Mouse (Mus musculus) midbrain, embryonic 12.5 days (tissue): ENCODE measurements around the gene Slc38a3. TPM values are rescaled to one million over a fixed set of nuclear protein-coding genes. Genes with fewer than 3 reads are reported as not detected.
"Not testable (repeated sequence)": the region's sequence is repeated elsewhere in the genome, so short reads cannot be mapped to it uniquely, and the experiment has no call there.

ENCODE experiments used
- ATAC-seq: fragments of 200-750 bp; cut with Nextera tagmentation; 2 replicates; pipeline ENCODE4 v1.8.0; 2017; ENCODE audit warnings: low read depth, moderate TSS enrichment, moderate library complexity; ENCODE audit not compliant: low FRiP score
- H3K27ac ChIP-seq: fragments of 300-500 bp; sonication (generic); replicated peaks from 2 replicates; pipeline ENCODE4 v1.5.1; 2016; ENCODE audit warnings: mild to moderate bottlenecking
- H3K27me3 ChIP-seq: fragments of 300-500 bp; sonication (generic); 2 replicates; pipeline ENCODE4 v1.6.1; 2016; ENCODE audit warnings: mild to moderate bottlenecking
- H3K36me3 ChIP-seq: fragments of 300-500 bp; sonication (generic); 2 replicates; pipeline ENCODE4 v1.6.1; 2016
- H3K4me1 ChIP-seq: fragments of 300-500 bp; sonication (generic); 2 replicates; pipeline ENCODE4 v1.6.1; 2016
- H3K4me2 ChIP-seq: fragments of 300-500 bp; sonication (generic); replicated peaks from 2 replicates; pipeline ENCODE4 v1.6.1; 2016; ENCODE audit warnings: mild to moderate bottlenecking, moderate library complexity
- H3K4me3 ChIP-seq: fragments of 300-500 bp; sonication (generic); 2 replicates; pipeline ENCODE4 v1.5.1; 2016; ENCODE audit warnings: mild to moderate bottlenecking
- H3K9ac ChIP-seq: fragments of 300-500 bp; sonication (generic); replicated peaks from 2 replicates; pipeline ENCODE4 v1.6.1; 2016; ENCODE audit warnings: mild to moderate bottlenecking, moderate library complexity
- H3K9me3 ChIP-seq: fragments of 300-500 bp; sonication (generic); 2 replicates; pipeline ENCODE4 v1.6.1; 2016; ENCODE audit warnings: mild to moderate bottlenecking
- WGBS: fragments of 180-500 bp; shearing (Covaris S2); methylation state at CpG from one replicate; pipeline ENCODE4 v1.1.7; 2016; 5-methylcytosine and 5-hydroxymethylcytosine counted together
- polyA plus RNA-seq: library from polyadenylated mRNA; unstranded; fragments of >200 nt; fragmentation: Nextera tagmentation; extraction: Ambion mirVana; gene quantifications from 2 replicates; pipeline ENCODE4 v1.2.1, GENCODE M21; 2016

Gene Slc38a3
- polyA plus RNA-seq, 1 experiment from 2014 or later, result 13.9 TPM

DNA sequence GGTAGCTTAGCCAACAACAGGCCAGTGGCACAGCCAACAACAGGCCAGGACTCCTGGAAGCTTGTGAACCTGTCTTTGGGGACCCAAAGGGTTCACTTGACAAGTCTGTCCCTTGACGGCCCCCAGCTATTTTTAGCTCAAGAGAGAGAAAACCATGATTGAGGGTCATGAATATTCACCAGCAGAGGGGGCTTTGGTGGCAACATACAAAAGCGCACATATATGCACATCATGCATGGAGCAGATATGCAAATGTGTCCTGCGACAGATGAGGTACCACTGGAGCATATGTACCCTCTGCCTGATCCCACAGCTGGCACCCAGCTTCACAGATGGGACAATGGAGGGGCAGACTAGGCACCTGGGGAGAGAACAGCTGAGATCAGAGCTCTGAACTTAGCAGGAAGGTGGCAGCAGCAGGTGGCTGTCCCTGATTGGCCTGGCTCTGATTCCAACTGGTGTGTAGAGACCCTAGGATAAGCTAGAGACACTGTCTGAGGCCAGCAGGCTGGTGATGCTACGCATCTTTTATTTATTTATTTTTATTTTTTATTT is 24.2 kb upstream of the Slc38a3 start:
- Histone ChIP-seq H3K9ac (no peak overlapping the region), H3K4me3 (no peak overlapping the region), H3K4me1 (peaks cover 50% of the 10 kb centered on the region), H3K27me3 (no peaks in the 10 kb centered on the region), H3K4me2 (no peak overlapping the region), H3K36me3 (peaks cover 56% of the 10 kb centered on the region), H3K27ac (peak overlapping the region; percentile 42; the same call in 1 of the 2 replicates), H3K9me3 (no peaks in the 10 kb centered on the region)
- ATAC-seq, result no peak
- WGBS, result 62% methylated on average over 4 of the region's 4 CpGs

GRCm38 (mm10) chr9:107692785-107693184 is 23.5 kb upstream of the Slc38a3 start:
- H3K36me3 ChIP-seq, result peaks cover 63% of the 10 kb centered on the region

GRCm38 (mm10) chr9:107690391-107690790 is 21.1 kb upstream of the Slc38a3 start:
- WGBS, result 90% methylated on average over 8 of the region's 8 CpGs
- H3K4me2 ChIP-seq, result no peak overlapping the region
- H3K4me1 ChIP-seq, result peaks cover 23% of the 10 kb centered on the region
- H3K9me3 ChIP-seq, result no peaks in the 10 kb centered on the region
- no peaks in the 10 kb centered on the region for H3K27me3 ChIP-seq
- no peak overlapping the region for H3K9ac ChIP-seq
- no peak overlapping the region for H3K4me3 ChIP-seq
- peaks cover 77% of the 10 kb centered on the region for H3K36me3 ChIP-seq
- no peak overlapping the region for H3K27ac ChIP-seq
- ATAC-seq, result no peak

More at GRCm38 (mm10) chr9:107692785-107693184, 23.5 kb upstream of the Slc38a3 start:
- H3K9ac ChIP-seq, result no peak overlapping the region
- 70% methylated on average over 5 of the region's 5 CpGs for WGBS
- H3K27ac ChIP-seq, result no peak overlapping the region; the same call in 1 of the 2 replicates
- H3K4me1 ChIP-seq, result peaks cover 43% of the 10 kb centered on the region
- H3K9me3 ChIP-seq, result no peaks in the 10 kb centered on the region
- no peak for ATAC-seq
- H3K4me3 ChIP-seq, result no peak overlapping the region
- no peak overlapping the region for H3K4me2 ChIP-seq
- no peaks in the 10 kb centered on the region for H3K27me3 ChIP-seq

DNA sequence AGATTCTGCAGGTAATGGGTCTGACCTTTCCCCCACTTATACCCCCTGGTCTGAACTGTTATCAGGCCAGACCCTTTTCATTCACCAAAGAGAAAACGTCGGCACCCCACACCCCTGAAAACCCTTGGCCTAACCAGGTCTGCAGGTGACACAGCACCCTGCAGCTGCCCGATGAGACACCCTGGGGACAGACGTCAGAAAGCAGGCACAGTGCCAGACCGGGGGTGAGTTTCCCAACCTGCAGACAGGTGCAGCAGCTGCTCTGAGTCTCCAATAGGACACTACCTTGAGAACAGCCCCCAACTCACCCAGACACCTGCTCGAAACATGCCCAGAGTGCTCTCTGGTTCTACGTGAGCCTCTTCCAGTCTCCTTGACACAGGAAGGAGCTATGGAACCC is 19.6 kb upstream of the Slc38a3 start:
- H3K4me1 ChIP-seq, result peaks cover 16% of the 10 kb centered on the region
- no peak overlapping the region for H3K4me2 ChIP-seq
- 84% methylated on average over 7 of the region's 7 CpGs for WGBS
- no peaks in the 10 kb centered on the region for H3K9me3 ChIP-seq
- no peaks in the 10 kb centered on the region for H3K27me3 ChIP-seq
- no peak overlapping the region for H3K27ac ChIP-seq
- H3K4me3 ChIP-seq, result no peak overlapping the region
- no peak overlapping the region for H3K9ac ChIP-seq
- peaks cover 78% of the 10 kb centered on the region for H3K36me3 ChIP-seq
- ATAC-seq, result no peak

DNA sequence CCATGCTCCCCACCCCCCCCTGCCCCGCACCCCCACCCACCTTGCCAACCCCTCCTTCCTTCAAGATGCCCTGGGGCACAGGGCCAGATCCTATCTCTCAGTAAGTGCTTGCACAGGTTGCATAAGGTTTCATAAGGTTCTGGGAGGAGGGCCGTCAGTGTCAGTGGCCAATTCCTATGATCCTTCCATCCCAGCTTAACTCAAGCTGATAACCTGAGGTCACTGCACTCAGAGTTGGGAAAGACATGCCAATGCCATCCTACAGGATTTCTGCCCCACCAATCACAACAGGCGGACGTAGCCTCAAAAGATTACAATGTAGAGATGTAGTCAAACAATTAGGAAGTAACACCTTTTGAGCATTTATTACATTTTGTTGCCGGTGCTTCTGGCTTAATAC is 19.1 kb upstream of the Slc38a3 start:
- Histone ChIP-seq H3K4me1 (peaks cover 13% of the 10 kb centered on the region), H3K27ac (no peak overlapping the region), H3K27me3 (no peaks in the 10 kb centered on the region), H3K36me3 (peaks cover 83% of the 10 kb centered on the region), H3K4me3 (no peak overlapping the region), H3K4me2 (no peak overlapping the region), H3K9ac (no peak overlapping the region), H3K9me3 (no peaks in the 10 kb centered on the region)
- ATAC-seq, result no peak
- 90% methylated on average over 5 of the region's 5 CpGs for WGBS

- Histone ChIP-seq H3K4me1 (0 out of 2 replicates have a peak, but pooled peaks cover 5% of the 10 kb centered on the region), H3K36me3 (peaks cover 69% of the 10 kb centered on the region), H3K4me2 (no peak overlapping the region), H3K27me3 (no peaks in the 10 kb centered on the region), H3K4me3 (no peak overlapping the region), H3K9me3 (no peaks in the 10 kb centered on the region), H3K9ac (no peak overlapping the region), H3K27ac (no peak overlapping the region)
- peak; percentile 55; the same call in 1 of the 2 replicates for ATAC-seq
- WGBS, result 33% methylated on average over 17 of the region's 17 CpGs
Observed at GRCm38 (mm10) chr9:107685231-107685981, 16.1 kb upstream of the Slc38a3 start.

DNA sequence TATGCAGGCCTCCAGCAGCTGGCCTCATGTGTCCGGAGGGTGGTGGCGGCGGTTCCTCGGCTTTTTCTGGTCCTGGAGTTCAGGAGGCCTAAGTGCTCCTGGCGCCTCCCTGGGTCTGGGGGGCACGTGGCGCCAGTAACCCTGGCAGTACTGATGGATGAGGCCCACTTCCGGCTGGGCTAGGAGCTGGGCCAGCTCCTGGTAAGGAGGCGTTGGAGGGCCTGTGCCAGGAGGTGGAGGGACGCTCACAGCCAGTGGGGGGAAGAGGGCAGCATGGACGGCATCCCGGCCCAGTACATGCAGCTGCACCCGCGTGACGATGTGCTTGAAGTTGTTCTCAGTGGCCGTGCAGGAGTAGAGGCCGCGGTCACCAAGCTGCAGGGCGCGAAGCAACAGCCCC is 13.1 kb upstream of the Slc38a3 start:
- Histone ChIP-seq H3K9ac (no peak overlapping the region), H3K4me3 (no peak overlapping the region), H3K9me3 (no peaks in the 10 kb centered on the region), H3K36me3 (peaks cover 41% of the 10 kb centered on the region), H3K27me3 (peaks cover 6% of the 10 kb centered on the region), H3K27ac (no peak overlapping the region), H3K4me2 (no peak overlapping the region), H3K4me1 (0 out of 2 replicates have a peak, but pooled peaks cover 5% of the 10 kb centered on the region)
- 90% methylated on average over 20 of the region's 20 CpGs for WGBS
- no peak for ATAC-seq

GRCm38 (mm10) chr9:107679501-107679900 is 10.2 kb upstream of the Slc38a3 start, which contains the start of gene Gnat1:
Gnat1 (minus strand) TSS chr9:107679712.
- no peak for ATAC-seq
- H3K9me3 ChIP-seq, result no peaks in the 10 kb centered on the region
- WGBS, result 47% methylated on average over 5 of the region's 5 CpGs
- H3K4me3 ChIP-seq, result no peak within 1 kb of the TSS
- peaks cover 35% of the 10 kb centered on the region for H3K27me3 ChIP-seq
- H3K27ac ChIP-seq, result no peak within 1 kb of the TSS
- peaks cover 17% of the 10 kb centered on the region for H3K4me1 ChIP-seq
- no peak within 1 kb of the TSS for H3K9ac ChIP-seq
- no peak within 1 kb of the TSS for H3K4me2 ChIP-seq
- peaks cover 21% of the 10 kb centered on the region; the same call in 1 of the 2 replicates for H3K36me3 ChIP-seq

DNA sequence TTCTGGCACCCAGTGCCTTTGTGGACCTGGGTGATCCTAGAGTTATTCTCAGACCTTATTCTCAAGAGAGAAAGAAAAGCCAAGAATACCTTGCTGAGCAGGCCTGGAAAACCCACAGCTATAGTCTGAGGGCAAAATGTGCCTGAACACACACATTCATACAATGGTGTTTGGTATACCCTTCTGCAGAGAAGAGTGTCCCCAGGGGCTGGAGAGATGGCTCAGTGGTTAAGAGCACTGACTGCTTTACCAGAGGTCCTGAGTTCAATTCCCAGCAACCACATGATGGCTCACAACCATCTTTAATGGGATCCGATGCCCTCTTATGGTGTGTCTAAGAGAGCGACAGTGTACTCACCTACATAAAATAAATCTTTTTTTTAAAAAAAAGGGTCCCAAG is 9.5 kb upstream of the Slc38a3 start:
- Histone ChIP-seq H3K4me1 (peaks cover 17% of the 10 kb centered on the region), H3K4me3 (no peak overlapping the region), H3K9ac (no peak overlapping the region), H3K4me2 (no peak overlapping the region), H3K9me3 (no peaks in the 10 kb centered on the region), H3K27me3 (peaks cover 42% of the 10 kb centered on the region), H3K36me3 (peaks cover 15% of the 10 kb centered on the region; the same call in 1 of the 2 replicates), H3K27ac (no peak overlapping the region)
- WGBS, result 96% methylated on average over 2 of the region's 2 CpGs
- ATAC-seq, result no peak

- not testable (repeated sequence) for ATAC-seq, H3K9ac ChIP-seq, H3K9me3 ChIP-seq, H3K4me2 ChIP-seq, H3K27ac ChIP-seq, H3K4me3 ChIP-seq, H3K36me3 ChIP-seq
- H3K27me3 ChIP-seq, result peaks cover 44% of the 10 kb centered on the region
- WGBS, result 44% methylated on average over 14 of the region's 14 CpGs
- peaks cover 17% of the 10 kb centered on the region for H3K4me1 ChIP-seq
Observed at GRCm38 (mm10) chr9:107677819-107678526, 8.6 kb upstream of the Slc38a3 start.

GRCm38 (mm10) chr9:107677091-107677784 is 7.9 kb upstream of the Slc38a3 start:
- Histone ChIP-seq H3K27me3 (peaks cover 44% of the 10 kb centered on the region), H3K36me3 (peaks cover under 1% of the 10 kb centered on the region; the same call in 1 of the 2 replicates), H3K4me1 (peaks cover 17% of the 10 kb centered on the region), H3K4me3 (no peak overlapping the region), H3K27ac (no peak overlapping the region), H3K9ac (no peak overlapping the region), H3K9me3 (no peaks in the 10 kb centered on the region), H3K4me2 (no peak overlapping the region; the same call in 1 of the 2 replicates)
- no peak for ATAC-seq
- 22% methylated on average over 17 of the region's 17 CpGs for WGBS
